Mouse (Mus musculus): ENCODE results near the gene Rragc. TPM values are rescaled to one million over a fixed set of nuclear protein-coding genes. Genes with fewer than 3 reads are reported as not detected.
"Not testable (repeated sequence)": the region's sequence is repeated elsewhere in the genome, so short reads cannot be mapped to it uniquely, and the experiment has no call there.

Gene Rragc
- 10 to 100 TPM; 40.4 to 40.7 TPM for total RNA-seq (2021)
- long read RNA-seq, experiment 1, transcript Rragc-201 (7 exons, 2,593 nt) = major isoform, 127 of 140 reads
- long read RNA-seq, experiment 1, partial matches to known transcripts = 1 of 140 reads
- long read RNA-seq, experiment 1, other reads (novel, unspliced or antisense) = 11 of 140 reads
- long read RNA-seq, experiment 2, transcript Rragc-201 (7 exons, 2,593 nt) = major isoform, 63 of 69 reads
- long read RNA-seq, experiment 2, partial matches to known transcripts = 1 of 69 reads
- long read RNA-seq, experiment 2, other reads (novel, unspliced or antisense) = 5 of 69 reads

- peak; percentile 100 for DNase-seq
Observed at GRCm38 (mm10) chr4:123916748-123917547, at the start of gene Rragc. Gene Rragc, plus strand, starts transcription at chr4:123917446.

DNA sequence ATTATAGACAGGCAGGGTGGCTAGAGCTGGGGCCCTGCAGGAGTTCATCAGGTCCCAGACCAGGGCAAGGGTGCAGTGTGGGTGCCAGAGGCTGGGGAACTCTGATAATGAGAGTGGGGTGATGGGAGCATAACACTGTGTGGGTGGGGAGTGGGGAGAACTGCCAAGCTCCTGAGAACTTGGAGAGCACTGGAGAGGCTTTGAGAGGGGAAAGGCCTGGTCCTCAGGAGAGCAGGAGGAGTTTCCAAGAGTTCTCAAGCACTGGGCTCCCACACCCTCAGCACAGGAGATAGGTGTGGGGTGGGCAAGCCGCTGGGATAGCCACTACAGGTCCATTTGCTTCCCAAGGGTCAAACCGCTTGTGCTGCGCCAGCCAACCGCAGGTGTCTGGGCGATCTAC lies 23.5 kb upstream of the Rragc start:
- DNase-seq = no peak

GRCm38 (mm10) chr4:123894295-123894694 lies 23.0 kb upstream of the Rragc start:
- DNase-seq = no peak

GRCm38 (mm10) chr4:123898696-123899095 lies 18.6 kb upstream of the Rragc start:
- peak; percentile 9 to 73 for DNase-seq

DNA sequence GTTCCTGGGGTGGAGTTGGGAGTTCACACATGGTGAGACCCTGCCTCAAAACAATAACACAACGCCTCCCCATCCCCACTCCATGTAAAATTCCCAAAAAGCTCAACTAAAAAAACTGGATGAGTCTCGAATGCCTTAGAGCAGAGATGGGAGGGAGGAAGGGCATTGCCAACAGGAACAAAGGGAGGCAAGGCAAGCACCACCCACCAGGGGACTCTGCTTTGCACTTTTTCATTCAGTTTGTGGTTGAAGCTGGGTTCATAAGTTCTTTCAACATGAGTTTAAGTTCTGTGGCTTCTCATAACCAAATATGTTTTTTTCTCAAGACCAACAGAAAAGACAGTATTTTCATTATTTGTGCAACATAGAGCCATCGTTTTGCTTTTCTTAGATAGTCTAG lies 13.8 kb upstream of the Rragc start:
- no peak for DNase-seq

DNA sequence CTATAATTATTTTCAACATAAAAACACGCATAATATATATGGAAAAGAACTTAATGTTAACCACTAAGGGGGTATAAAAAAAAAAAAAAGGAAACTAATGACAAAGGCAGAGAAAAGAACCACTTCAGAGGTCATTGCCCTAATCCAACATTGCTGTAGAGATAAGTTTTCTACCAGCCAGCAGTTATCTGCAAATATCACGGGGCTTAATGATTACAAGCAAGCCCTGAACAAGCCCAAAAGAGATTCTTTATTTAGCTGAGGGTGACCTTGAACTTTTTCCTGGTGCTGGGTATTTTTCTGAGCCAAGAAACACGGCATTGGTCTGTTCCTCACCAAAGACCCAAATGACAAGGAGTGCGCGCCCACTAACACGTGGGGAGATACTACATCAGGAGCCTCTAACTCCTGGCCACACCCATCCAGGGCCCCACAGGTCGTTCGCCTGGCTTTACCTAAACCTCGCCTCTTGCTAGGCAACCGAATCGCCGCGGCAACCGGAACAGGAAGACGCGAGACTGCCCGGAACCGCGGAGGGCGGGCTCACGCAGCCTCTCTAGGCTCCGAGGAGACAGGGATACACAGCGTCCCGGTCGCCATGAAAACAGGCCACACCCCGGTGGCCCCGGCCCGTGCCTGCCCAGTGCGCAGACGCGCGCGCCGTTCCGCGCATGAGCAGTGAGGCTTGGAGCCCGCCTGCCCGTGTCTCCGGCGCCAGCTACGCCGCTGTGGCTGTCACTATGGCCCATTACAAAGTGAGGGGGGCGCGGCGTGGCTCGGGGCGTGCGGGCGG lies 12.7 kb upstream of the Rragc start, which contains the start of gene Mycbp:
Mycbp (plus strand) TSS at position 500 of the 793 bp plus-strand sequence.
- DNase-seq = peak; percentile 100

DNA sequence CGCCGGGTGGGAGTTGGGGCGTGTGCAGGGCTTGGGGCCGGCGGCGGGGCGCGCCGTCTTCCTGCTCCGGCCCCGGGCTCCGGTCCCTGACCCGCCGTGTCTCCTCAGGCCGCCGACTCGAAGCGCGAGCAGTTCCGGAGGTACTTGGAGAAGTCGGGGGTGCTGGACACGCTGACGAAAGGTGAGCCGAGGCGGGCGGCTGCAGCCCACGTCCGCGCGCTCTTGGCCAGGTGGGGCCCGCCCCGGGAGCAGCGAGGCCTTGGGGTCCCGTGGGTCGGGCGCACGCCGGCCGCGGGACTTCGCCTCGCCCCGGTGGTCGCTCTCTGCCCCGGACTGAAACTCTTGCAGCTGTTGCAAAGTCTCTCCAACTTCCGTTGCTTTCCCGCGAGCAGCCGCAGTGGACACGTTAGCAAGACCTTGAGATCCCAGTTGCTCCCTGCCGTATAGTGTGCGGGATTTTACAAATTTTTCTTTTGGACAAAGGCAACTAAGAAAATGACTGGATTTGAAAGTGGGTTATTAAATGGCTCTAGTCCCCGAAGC lies 12.0 kb upstream of the Rragc start:
- no peak for DNase-seq

DNA sequence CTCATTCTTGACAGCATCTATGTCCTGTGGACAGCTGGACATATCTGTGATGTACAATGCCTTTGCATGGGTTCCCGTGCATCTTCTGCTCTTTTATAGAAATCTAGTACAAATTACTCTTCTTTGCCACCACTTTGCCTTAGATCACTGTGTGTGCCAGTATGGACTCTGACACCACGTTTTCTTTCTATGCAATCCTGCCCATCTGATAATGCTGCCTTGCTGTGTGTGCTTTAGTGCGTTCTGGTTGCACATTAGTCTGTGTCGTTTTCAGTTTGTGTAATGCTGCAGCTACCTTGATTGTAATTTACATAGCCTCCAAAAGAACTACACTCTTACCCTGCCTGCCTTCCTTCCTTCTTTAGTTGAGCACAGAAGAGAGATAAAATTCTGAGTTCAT lies 5.7 kb upstream of the Rragc start:
- DNase-seq = no peak

DNA sequence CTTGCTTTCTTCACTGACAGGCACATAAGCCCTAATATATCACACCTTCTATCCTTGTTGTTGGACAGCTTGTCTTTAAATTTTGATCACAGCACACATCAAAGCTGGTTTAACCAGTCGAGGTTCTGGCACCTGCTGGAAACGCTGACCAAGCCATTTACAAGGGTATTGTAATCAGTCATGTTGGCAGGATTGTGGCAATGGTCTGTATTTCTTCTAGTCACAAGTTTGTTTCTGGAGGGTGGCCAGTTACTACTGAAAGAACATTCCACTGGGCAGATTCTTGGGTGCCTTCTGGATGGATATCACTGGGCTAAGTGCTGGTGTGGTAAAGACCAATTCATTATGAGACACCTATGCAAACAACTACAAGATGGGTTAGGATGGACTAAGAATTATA lies 4.8 kb upstream of the Rragc start:
- peak; percentile 57 to 60 for DNase-seq

DNA sequence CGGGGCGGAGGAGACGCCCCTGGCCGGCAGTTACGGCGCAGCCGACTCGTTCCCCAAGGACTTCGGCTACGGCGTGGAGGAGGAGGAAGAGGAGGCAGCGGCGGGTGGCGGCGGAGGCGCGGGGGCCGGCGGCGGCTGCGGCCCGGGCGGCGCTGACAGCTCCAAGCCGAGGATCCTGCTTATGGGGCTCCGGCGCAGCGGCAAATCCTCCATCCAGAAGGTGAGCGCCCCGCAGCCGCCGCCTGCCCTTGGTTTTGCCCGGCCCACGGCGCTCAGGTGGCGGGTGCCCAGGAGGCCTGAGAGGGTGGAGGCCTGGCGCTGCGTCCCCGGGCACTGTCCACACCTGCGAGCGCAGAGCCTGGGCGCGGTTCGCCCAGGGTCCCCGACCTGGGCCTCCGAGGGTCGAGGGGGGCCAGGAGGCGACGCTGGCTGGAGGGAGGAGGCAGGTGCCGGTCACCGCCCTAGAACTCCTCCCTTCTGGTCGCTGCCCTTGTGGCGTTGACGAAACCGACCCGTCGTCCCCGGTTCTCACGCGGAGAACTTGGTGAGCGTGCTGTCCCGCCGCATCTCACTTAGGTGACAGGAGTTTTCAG lies 398 bp downstream of the Rragc start, which contains the start of gene 4930535I16Rik:
4930535I16Rik (minus strand) TSS at position 475 of the 593 bp plus-strand sequence.
- DNase-seq = peak in 1 of 2 experiments; percentile 26

GRCm38 (mm10) chr4:123918851-123919250 lies 1.6 kb downstream of the Rragc start:
- no peak for DNase-seq

GRCm38 (mm10) chr4:123921055-123921565 lies 3.9 kb downstream of the Rragc start:
- peak in 1 of 2 experiments; percentile 25 for DNase-seq

DNA sequence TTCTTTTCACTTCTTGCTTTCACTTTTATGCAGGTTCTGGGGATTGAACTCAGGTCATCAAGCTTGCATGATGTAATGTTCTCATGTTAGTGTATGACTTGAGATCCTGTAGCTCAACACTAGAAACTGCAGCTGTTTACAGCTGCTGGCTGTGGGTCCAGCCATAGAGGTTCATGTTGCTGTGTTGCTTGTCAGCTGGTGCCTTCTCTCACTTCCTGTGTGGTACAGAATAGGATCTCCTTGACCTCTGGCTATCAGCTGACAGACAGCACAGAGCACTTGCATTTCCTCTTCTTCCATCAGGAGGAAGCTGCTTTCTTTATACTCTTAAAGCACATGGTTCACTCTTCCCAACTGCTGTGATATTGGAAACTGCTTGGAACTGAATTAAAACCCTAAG lies 10.7 kb downstream of the Rragc start:
- peak in 1 of 2 experiments; percentile 57 for DNase-seq

DNA sequence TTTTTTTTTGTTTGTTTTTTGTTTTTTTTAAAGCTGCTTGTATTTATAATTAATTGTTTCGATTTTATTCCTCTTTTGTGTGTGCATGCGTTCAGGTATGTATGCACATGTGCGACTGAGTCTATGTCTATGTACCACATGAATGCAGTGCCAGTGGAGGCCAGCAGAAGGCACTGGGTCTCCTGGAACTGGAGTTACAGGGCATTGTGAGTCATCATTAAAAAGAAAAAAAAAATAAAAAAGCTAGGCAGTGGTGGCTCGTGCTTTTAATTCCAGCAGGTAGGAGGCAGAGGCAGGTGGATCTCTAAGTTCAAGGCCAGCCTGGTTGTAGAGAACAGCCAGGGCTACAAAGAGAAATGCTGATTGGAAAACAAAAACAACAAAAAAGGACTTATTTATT lies 12.7 kb downstream of the Rragc start:
- DNase-seq = no peak

GRCm38 (mm10) chr4:123934306-123934705 lies 17.1 kb downstream of the Rragc start:
- DNase-seq = no peak

GRCm38 (mm10) chr4:123936059-123936458 lies 18.8 kb downstream of the Rragc start:
- no peak for DNase-seq

GRCm38 (mm10) chr4:123939838-123940237 lies 22.6 kb downstream of the Rragc start:
- peak; percentile 50 to 87 for DNase-seq

- DNase-seq = not testable (repeated sequence)
Observed at GRCm38 (mm10) chr4:123940878-123941277, 23.6 kb downstream of the Rragc start.

DNA sequence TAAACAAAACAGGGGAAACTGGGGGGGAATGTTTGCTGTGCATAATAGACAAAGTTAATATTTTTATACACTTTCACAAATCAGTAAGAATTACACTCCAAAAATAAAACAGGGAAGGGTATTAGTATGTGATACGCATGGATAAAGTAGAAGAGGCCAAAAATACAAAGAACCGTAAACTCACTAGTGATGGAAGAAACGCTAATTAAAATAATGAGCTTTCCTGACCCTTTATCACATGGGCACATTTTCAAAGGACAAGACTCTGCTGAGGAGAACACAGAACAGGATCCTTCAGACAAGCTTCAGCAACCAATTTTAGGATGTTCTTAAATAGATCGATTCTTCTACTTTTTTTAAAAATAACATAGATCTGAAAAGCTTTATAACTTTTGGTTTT lies 29.5 kb downstream of the Rragc start:
- no peak for DNase-seq

DNA sequence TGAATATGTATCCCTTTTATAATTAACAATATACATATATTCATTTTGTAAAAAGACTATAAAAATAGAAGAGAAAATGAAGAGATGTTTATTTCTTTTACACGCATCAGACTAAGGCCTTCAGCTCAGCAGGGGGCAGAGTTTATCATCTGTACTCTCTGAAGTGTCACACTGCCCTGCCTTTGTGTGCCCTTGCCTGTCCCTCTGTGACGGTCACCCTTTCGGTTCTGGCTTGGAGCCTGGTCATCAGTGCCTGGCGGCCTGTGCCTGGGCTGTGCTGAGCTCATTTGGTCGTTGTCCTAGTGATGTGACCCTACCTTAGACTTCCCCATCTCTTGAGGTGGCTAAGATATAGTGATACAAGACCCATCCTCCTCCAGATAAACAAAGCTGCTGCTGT lies 29.9 kb downstream of the Rragc start:
- peak in 1 of 2 experiments; percentile 17 for DNase-seq

- DNase-seq = no peak
Observed at GRCm38 (mm10) chr4:123948901-123949300, 31.7 kb downstream of the Rragc start.

Data from heart, adult 18-20 months (tissue).